Mouse (Mus musculus): ENCODE measurements at regions not wholly inside any gene's neighbourhood (a gene's known extent, or its start where the extent isn't known, plus 50 kb on each side); places are given as distances from the start of the nearest gene placed in this dataset.

GRCm38 (mm10) chr10:25714041-25714440 lies 178.0 kb upstream of the Smlr1 start:
- TF ChIP-seq CTCF (IDR thresholded peaks at IDR 0.05; ENCODE audit: borderline replicate concordance, extremely low read depth, insufficient read depth, insufficient read length) (no peak), POLR2A (IDR thresholded peaks at IDR 0.05; ENCODE audit: borderline replicate concordance, extremely low read depth, insufficient read depth, insufficient read length, poor library complexity, severe bottlenecking) (no peak)
